Mouse (Mus musculus) embryonic facial prominence, embryonic 12.5 days (tissue): ENCODE data around the gene Enoph1. TPM values are rescaled to one million over a fixed set of nuclear protein-coding genes. Genes with fewer than 3 reads are reported as not detected.

Experiments used
- ATAC-seq: fragments of 200-750 bp; cut with Nextera tagmentation; 2 replicates; pipeline ENCODE4 v1.8.0; 2017; ENCODE audit not compliant: insufficient number of reproducible peaks, insufficient read depth, low FRiP score, low TSS enrichment
- H3K27ac ChIP-seq: fragments of 300-500 bp; sonication (generic); 2 replicates; pipeline ENCODE4 v1.5.1; 2016; ENCODE audit warnings: mild to moderate bottlenecking
- H3K27me3 ChIP-seq: fragments of 300-500 bp; sonication (generic); 2 replicates; pipeline ENCODE4 v1.6.1; 2016; ENCODE audit warnings: mild to moderate bottlenecking, moderate library complexity
- H3K36me3 ChIP-seq: fragments of 300-500 bp; sonication (generic); 2 replicates; pipeline ENCODE4 v1.6.1; 2016; ENCODE audit warnings: mild to moderate bottlenecking
- H3K4me1 ChIP-seq: fragments of 300-500 bp; sonication (generic); 2 replicates; pipeline ENCODE4 v1.6.1; 2016
- H3K4me2 ChIP-seq: fragments of 300-500 bp; sonication (generic); replicated peaks from 2 replicates; pipeline ENCODE4 v1.6.1; 2016; ENCODE audit warnings: mild to moderate bottlenecking, moderate library complexity
- H3K4me3 ChIP-seq: fragments of 300-500 bp; sonication (generic); 2 replicates; pipeline ENCODE4 v1.5.1; 2016; ENCODE audit warnings: mild to moderate bottlenecking
- H3K9ac ChIP-seq: fragments of 300-500 bp; sonication (generic); 2 replicates; pipeline ENCODE4 v1.6.1; 2016; ENCODE audit warnings: mild to moderate bottlenecking, moderate library complexity
- H3K9me3 ChIP-seq: fragments of 300-500 bp; sonication (generic); 2 replicates; pipeline ENCODE4 v1.6.1; 2016; ENCODE audit warnings: mild to moderate bottlenecking, moderate library complexity
- WGBS: fragments of 180-500 bp; shearing (Covaris S2); methylation state at CpG from one replicate; pipeline ENCODE4 v1.1.7; 2016; 5-methylcytosine and 5-hydroxymethylcytosine counted together
- polyA plus RNA-seq: library from polyadenylated mRNA; unstranded; fragments of >200 nt; fragmentation: Nextera tagmentation; extraction: Ambion mirVana; gene quantifications from 2 replicates; pipeline ENCODE4 v1.2.1, GENCODE M21; 2016

The Enoph1 gene
- polyA plus RNA-seq, result 47.2 and 47.9 TPM in 2 replicates

GRCm38 (mm10) chr5:100039602-100040142 lies at the start of gene Enoph1, which contains the start of gene Hnrnpdl:
Enoph1 (plus strand) TSS chr5:100039985.
Hnrnpdl (minus strand) TSS chr5:100039664.
- Histone ChIP-seq H3K4me1 (peaks cover 22% of the 10 kb centered on the region), H3K9ac (peak within 1 kb of the TSS; percentile 94), H3K4me2 (peak within 1 kb of the TSS; percentile 84), H3K27me3 (no peaks in the 10 kb centered on the region), H3K27ac (peak within 1 kb of the TSS; percentile 99), H3K4me3 (peak within 1 kb of the TSS; percentile 84), H3K36me3 (peaks cover 27% of the 10 kb centered on the region), H3K9me3 (no peaks in the 10 kb centered on the region)
- WGBS, result under 1% methylated on average over 57 of the region's 57 CpGs
- ATAC-seq, result peak; percentile 88

DNA sequence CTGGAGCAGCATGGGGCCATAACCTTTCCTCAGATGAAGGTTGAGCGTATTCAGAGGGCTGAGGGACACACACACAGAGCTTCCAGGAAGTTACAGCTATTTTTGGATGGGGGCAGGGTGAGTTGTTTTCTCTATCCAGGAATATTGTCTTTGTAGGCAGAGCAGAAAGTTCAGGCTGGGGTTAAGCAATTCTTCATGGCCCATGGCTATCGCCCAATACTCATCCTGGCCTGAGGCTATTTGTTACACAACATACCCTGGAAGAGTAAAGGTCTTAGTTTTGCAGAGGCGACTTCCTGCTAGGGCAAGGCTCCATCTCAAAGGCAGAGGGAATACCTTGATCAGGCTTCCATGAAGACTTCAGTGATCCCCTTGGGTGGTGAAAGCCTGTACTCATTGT lies 45.6 kb upstream of the Enoph1 start:
- Histone ChIP-seq H3K9ac (no peak overlapping the region), H3K9me3 (no peaks in the 10 kb centered on the region), H3K36me3 (no peaks in the 10 kb centered on the region), H3K4me2 (no peak overlapping the region), H3K27me3 (no peaks in the 10 kb centered on the region), H3K27ac (no peak overlapping the region), H3K4me3 (no peak overlapping the region), H3K4me1 (no peaks in the 10 kb centered on the region)
- no peak for ATAC-seq
- WGBS, result 59% methylated on average over 3 of the region's 3 CpGs

- Histone ChIP-seq H3K36me3 (no peaks in the 10 kb centered on the region), H3K4me2 (no peak overlapping the region), H3K4me1 (no peaks in the 10 kb centered on the region), H3K27me3 (no peaks in the 10 kb centered on the region), H3K9ac (no peak overlapping the region), H3K27ac (no peak overlapping the region), H3K4me3 (no peak overlapping the region), H3K9me3 (no peaks in the 10 kb centered on the region)
- no peak for ATAC-seq
- WGBS, result 88% methylated on average over 3 of the region's 3 CpGs
Measured at GRCm38 (mm10) chr5:99994680-99995079, 45.1 kb upstream of the Enoph1 start.

GRCm38 (mm10) chr5:100000048-100000447 lies 39.7 kb upstream of the Enoph1 start:
- no peaks in the 10 kb centered on the region for H3K4me1 ChIP-seq
- H3K9ac ChIP-seq, result no peak overlapping the region
- H3K27me3 ChIP-seq, result no peaks in the 10 kb centered on the region
- no peak overlapping the region for H3K4me3 ChIP-seq
- no peak overlapping the region for H3K27ac ChIP-seq
- H3K9me3 ChIP-seq, result no peaks in the 10 kb centered on the region
- ATAC-seq, result no peak
- H3K36me3 ChIP-seq, result no peaks in the 10 kb centered on the region
- WGBS, result 85% methylated on average over 7 of the region's 7 CpGs
- no peak overlapping the region for H3K4me2 ChIP-seq

- no peak overlapping the region for H3K27ac ChIP-seq
- peak; percentile 35; the same call in 1 of the 2 replicates for ATAC-seq
- no peak overlapping the region for H3K9ac ChIP-seq
- no peak overlapping the region for H3K4me3 ChIP-seq
- H3K9me3 ChIP-seq, result no peaks in the 10 kb centered on the region
- H3K36me3 ChIP-seq, result no peaks in the 10 kb centered on the region
- H3K4me2 ChIP-seq, result no peak overlapping the region
- no peaks in the 10 kb centered on the region for H3K27me3 ChIP-seq
- no peaks in the 10 kb centered on the region for H3K4me1 ChIP-seq
- WGBS, result 38% methylated on average over 7 of the region's 8 CpGs
Measured at GRCm38 (mm10) chr5:100000500-100000899, 39.3 kb upstream of the Enoph1 start.

DNA sequence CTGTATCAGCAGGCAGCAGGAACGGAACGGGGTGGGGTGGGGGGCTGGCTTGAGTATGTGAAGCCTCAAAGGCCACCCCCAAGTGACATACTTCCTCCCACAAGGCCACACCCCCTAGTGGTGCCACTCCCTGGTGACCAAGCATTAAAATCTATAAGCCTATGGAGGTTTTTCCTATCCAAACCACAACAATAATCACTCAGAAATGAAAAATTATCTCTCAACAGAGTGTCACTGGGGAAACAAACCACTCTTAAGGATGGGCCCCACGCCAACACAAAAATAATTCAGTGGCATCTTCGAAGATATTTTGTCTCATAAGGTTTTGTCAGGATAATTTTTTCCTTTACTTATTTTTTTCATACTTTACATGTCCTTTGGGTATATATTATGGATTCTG lies 35.9 kb upstream of the Enoph1 start:
- Histone ChIP-seq H3K4me3 (no peak overlapping the region), H3K27me3 (no peaks in the 10 kb centered on the region), H3K9me3 (no peaks in the 10 kb centered on the region), H3K4me1 (no peaks in the 10 kb centered on the region), H3K9ac (no peak overlapping the region), H3K4me2 (no peak overlapping the region), H3K36me3 (no peaks in the 10 kb centered on the region), H3K27ac (no peak overlapping the region)
- ATAC-seq, result no peak
- 76% methylated on average over 4 of the region's 4 CpGs for WGBS

DNA sequence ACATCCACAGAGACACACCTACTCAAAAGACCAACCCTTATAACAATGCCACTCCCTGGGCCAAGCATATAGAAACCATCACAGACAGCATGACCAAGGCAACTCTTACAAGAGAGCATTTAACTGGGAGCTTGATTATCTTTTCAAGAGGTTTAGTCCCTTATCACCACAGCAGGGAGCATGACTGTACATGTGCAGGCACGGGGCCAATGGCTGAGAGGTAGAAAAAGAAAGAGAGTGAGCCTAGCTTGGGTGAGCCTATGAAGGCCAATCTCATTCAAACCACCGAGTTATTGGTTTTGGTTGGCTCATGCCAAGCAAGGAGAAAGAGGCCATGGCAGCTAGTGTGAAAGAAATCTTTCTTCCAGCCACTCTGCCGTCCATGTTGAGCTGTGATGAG lies 34.4 kb upstream of the Enoph1 start:
- 65% methylated on average over 3 of the region's 3 CpGs for WGBS
- H3K9ac ChIP-seq, result no peak overlapping the region
- no peak overlapping the region for H3K4me3 ChIP-seq
- H3K36me3 ChIP-seq, result no peaks in the 10 kb centered on the region
- no peaks in the 10 kb centered on the region for H3K27me3 ChIP-seq
- no peak for ATAC-seq
- no peak overlapping the region for H3K4me2 ChIP-seq
- no peaks in the 10 kb centered on the region for H3K4me1 ChIP-seq
- no peak overlapping the region for H3K27ac ChIP-seq
- H3K9me3 ChIP-seq, result no peaks in the 10 kb centered on the region

DNA sequence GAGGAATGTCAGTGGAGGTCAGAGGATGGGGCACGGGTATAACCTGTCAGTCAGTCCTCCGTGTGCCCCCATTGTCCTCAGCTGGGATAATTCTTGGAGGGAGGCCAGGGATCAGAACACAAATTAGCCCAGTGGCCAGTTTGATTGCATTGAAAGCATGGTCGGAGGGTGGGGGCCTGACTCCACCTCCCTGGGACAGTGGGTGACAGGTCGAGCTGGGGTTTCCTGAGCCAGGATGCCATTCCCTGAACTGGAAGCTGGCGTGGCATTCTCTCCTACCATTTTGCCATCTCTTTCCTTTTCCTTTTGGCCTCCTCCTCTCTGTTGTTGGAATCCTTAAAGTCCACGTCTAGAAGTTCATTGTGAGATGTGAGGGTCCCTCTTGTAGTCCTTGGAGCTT lies 33.9 kb upstream of the Enoph1 start:
- Histone ChIP-seq H3K9me3 (no peaks in the 10 kb centered on the region), H3K27ac (no peak overlapping the region), H3K4me3 (no peak overlapping the region), H3K9ac (no peak overlapping the region), H3K36me3 (no peaks in the 10 kb centered on the region), H3K27me3 (no peaks in the 10 kb centered on the region), H3K4me2 (no peak overlapping the region), H3K4me1 (no peaks in the 10 kb centered on the region)
- no peak for ATAC-seq
- WGBS, result 80% methylated on average over 6 of the region's 6 CpGs

DNA sequence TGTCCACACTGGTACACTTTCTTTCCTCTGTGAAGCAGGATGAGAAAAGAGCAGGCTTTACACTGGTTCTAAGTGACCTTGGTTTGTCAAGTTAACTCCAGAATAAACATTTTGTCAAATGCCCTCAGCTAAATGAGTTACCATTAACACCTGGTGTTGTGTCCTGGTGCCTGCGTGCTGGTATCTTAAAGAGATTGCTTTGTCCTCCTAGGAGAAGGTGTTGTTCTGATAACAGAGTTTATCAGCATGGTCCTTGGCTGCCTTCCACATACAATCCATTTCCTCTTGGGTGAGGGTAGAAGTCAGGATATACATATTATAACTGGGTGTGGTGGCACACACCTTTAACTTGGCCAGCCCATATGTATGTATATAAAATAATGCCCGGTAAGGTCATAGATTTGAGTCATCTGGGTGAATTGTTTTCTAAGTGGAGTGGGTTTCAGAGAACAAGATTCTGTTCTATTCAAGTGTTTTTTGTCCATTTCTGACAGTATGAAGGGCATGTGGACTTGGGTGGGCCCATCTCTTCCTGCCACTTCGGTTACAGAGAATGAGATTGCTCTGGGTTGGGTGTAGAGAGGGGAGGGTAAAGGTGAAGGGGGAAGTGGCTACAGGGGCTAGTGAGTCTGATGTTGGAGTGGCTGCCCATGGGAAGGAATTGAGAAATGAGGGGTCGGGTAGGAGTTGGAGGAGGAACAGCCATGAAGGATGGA lies 33.3 kb upstream of the Enoph1 start:
- no peaks in the 10 kb centered on the region for H3K9me3 ChIP-seq
- H3K27me3 ChIP-seq, result no peaks in the 10 kb centered on the region
- no peak overlapping the region for H3K27ac ChIP-seq
- H3K4me1 ChIP-seq, result no peaks in the 10 kb centered on the region
- no peak overlapping the region for H3K9ac ChIP-seq
- H3K4me3 ChIP-seq, result no peak overlapping the region
- H3K36me3 ChIP-seq, result no peaks in the 10 kb centered on the region
- WGBS, result 89% methylated on average over 4 of the region's 4 CpGs
- H3K4me2 ChIP-seq, result no peak overlapping the region
- no peak for ATAC-seq

DNA sequence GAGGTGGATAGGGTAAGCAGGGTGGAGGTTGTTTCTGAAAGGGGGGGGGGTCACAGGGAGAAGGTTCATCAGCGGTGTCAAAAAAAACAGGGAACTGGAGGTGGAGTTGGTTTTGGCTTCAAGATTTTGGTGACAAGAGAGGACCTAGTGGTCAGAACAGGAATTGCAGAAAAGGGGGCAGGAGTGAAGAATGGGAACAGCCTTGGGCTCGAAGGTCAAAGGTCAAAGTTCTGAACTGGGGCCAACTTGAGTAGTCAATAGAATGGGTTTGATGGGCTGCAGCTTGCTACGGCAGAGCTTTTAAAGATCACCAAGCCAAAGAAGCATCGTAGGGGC lies 32.8 kb upstream of the Enoph1 start:
- H3K9ac ChIP-seq, result no peak overlapping the region
- no peaks in the 10 kb centered on the region for H3K9me3 ChIP-seq
- H3K27me3 ChIP-seq, result no peaks in the 10 kb centered on the region
- H3K27ac ChIP-seq, result no peak overlapping the region
- no peak overlapping the region for H3K4me3 ChIP-seq
- 77% methylated on average over 4 of the region's 4 CpGs for WGBS
- no peak for ATAC-seq
- H3K4me2 ChIP-seq, result no peak overlapping the region
- no peaks in the 10 kb centered on the region for H3K36me3 ChIP-seq
- no peaks in the 10 kb centered on the region for H3K4me1 ChIP-seq

DNA sequence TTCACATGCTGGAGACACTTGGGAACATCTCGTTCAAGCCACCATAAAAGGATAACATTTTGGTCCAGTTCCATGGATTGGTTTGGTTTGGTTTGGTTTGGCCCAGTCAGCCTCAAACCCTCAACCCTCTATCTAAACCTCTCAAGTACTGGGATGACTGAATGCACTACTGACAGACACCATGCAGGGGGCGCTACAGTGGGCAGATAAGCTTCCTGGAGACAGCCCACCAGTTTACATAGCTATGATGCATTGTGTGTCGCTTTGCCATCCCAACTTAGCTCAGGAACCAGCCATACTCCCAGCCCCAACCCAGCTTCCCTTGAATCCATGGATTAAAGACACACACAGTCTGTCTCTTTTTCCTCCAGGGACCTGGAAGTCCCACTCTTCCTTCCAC lies 31.3 kb upstream of the Enoph1 start:
- Histone ChIP-seq H3K9me3 (no peaks in the 10 kb centered on the region), H3K36me3 (no peaks in the 10 kb centered on the region), H3K4me1 (no peaks in the 10 kb centered on the region), H3K27ac (no peak overlapping the region), H3K9ac (no peak overlapping the region), H3K27me3 (no peaks in the 10 kb centered on the region), H3K4me2 (no peak overlapping the region), H3K4me3 (no peak overlapping the region)
- ATAC-seq, result no peak
- whole genome bisulfite sequencing, result 65% methylated on average over 3 of the region's 3 CpGs

DNA sequence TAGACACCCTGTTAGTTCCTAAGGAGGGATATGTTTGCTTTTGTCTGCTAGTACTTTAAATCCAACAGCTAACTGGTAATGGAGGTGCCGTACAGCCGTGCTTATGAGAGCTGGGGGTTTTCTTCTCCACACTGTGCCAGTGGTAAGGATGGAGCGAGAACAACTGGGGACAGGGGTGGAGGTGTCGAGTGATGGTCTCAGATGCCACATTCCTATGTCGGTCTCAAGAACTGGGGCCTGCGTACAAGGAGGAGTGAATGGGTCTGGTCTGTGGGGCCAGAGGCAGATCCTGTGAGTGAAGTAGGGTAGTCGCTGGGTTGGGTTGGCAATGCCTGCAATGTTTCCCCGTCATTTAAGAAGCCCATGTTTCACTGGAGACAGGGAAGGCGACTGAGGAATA lies 27.2 kb upstream of the Enoph1 start:
- Histone ChIP-seq H3K9me3 (no peaks in the 10 kb centered on the region), H3K9ac (no peak overlapping the region), H3K4me2 (no peak overlapping the region), H3K4me1 (no peaks in the 10 kb centered on the region), H3K27ac (no peak overlapping the region), H3K4me3 (no peak overlapping the region), H3K27me3 (no peaks in the 10 kb centered on the region), H3K36me3 (no peaks in the 10 kb centered on the region)
- ATAC-seq, result no peak
- WGBS, result 88% methylated on average over 9 of the region's 9 CpGs
